8 mouse cellular contexts compared by ENCODE assay signal in the genomic region with DNA sequence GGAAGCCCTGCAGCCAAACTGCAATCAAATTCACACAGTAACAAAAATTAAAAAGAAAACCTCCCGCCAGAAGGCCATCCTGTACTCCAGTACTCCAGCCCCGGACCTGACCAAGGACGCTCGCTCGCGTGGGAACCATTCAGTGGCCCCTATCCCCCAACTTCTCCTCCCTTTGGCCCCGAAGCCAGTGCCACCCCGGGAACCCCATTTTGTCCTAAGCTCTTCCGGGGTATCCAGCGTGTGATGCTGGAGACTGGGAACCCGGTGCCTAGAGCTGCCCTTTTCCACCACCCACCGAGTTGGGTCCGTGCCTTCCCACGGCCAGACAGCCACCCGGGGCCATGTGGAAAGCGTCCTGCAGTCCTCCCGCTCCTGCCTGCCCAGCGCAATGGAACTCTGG. TPM values are rescaled to one million over a fixed set of nuclear protein-coding genes. Genes with fewer than 3 reads are reported as not detected.
DNase-seq lines count a peak whose midpoint lies in the region; ATAC-seq and TF ChIP-seq lines count a peak whose summit lies in the region.
"Not testable (repeated sequence)": the region's sequence is repeated elsewhere in the genome, so short reads cannot be mapped to it uniquely, and the experiment has no call there.

No protein-coding gene starts in this region.

- H3K79me3 ChIP-seq in C2C12 (ENCODE audit: low read depth): not testable (repeated sequence)

- peak overlapping the region; percentile 60 for H3K9ac ChIP-seq in forebrain, embryonic 13.5 days
- 0 out of 2 replicates have a peak overlapping the region, but pooled peaks have one; percentile 28 for H3K9ac ChIP-seq in limb, embryonic 15.5 days
- peak overlapping the region; percentile 38; the same call in 1 of the 2 replicates for H3K9ac ChIP-seq in midbrain, embryonic 11.5 days (ENCODE audit: low read length)

- H3K4me2 ChIP-seq in forebrain, embryonic 13.5 days: peak overlapping the region; percentile 55
- H3K4me2 ChIP-seq in limb, embryonic 15.5 days: peak overlapping the region; percentile 35
- peak overlapping the region; percentile 34; the same call in 1 of the 2 replicates for H3K4me2 ChIP-seq in midbrain, embryonic 11.5 days

- TF ChIP-seq CTCF in C2C12 (IDR thresholded peaks at IDR 0.05; ENCODE audit: control insufficient read depth, insufficient read depth, insufficient read length): not testable (repeated sequence)

- H3K9me3 ChIP-seq in forebrain, embryonic 13.5 days (replicated peaks); limb, embryonic 15.5 days; midbrain, embryonic 11.5 days (ENCODE audit: control insufficient read depth, low read length): not testable (repeated sequence)

- peak overlapping the region; percentile 41 for H3K4me3 ChIP-seq in C2C12 (ENCODE audit: insufficient read depth, poor library complexity, severe bottlenecking)
- peak overlapping the region; percentile 50 for H3K4me3 ChIP-seq in forebrain, embryonic 13.5 days
- peak overlapping the region; percentile 46 for H3K4me3 ChIP-seq in limb, embryonic 15.5 days
- peak overlapping the region; percentile 36 for H3K4me3 ChIP-seq in midbrain, embryonic 11.5 days (ENCODE audit: low read depth, low read length)

- not testable (repeated sequence) for H3K4me1 ChIP-seq in forebrain, embryonic 13.5 days; limb, embryonic 15.5 days; midbrain, embryonic 11.5 days (ENCODE audit: control insufficient read depth, insufficient read depth, low read length)

- H3ac ChIP-seq in C2C12 (ENCODE audit: control insufficient read depth, insufficient read length, low read depth): not testable (repeated sequence)

- H3K79me2 ChIP-seq in C2C12 (ENCODE audit: control insufficient read depth, insufficient read depth): not testable (repeated sequence)

- peak; percentile 25 for DNase-seq in cerebellum, adult 11 months
- peak; percentile 36 for DNase-seq in heart, postnatal 4 days
- DNase-seq in kidney, postnatal 36 days: peak; percentile 8 to 49
- DNase-seq in midbrain, embryonic 11.5 days (ENCODE audit: low spot score, missing footprints): peak; percentile 85
- DNase-seq in right cerebral cortex, postnatal 4 days: peak; percentile 31

- ATAC-seq in forebrain, embryonic 13.5 days; limb, embryonic 15.5 days (ENCODE audit: insufficient number of reproducible peaks, low FRiP score, low TSS enrichment, low read depth); midbrain, embryonic 11.5 days (ENCODE audit: low FRiP score): not testable (repeated sequence)

- not testable (repeated sequence) for H3K27me3 ChIP-seq in C2C12 (ENCODE audit: control insufficient read depth, insufficient read depth, insufficient read length); forebrain, embryonic 13.5 days; limb, embryonic 15.5 days; midbrain, embryonic 11.5 days (ENCODE audit: control insufficient read depth, insufficient read depth, low read length)

- H3K27ac ChIP-seq in forebrain, embryonic 13.5 days; limb, embryonic 15.5 days; midbrain, embryonic 11.5 days (ENCODE audit: low read depth, low read length): not testable (repeated sequence)

- not testable (repeated sequence) for H3K36me3 ChIP-seq in C2C12 (ENCODE audit: control insufficient read depth, insufficient read depth); forebrain, embryonic 13.5 days (ENCODE audit: poor library complexity, severe bottlenecking); limb, embryonic 15.5 days; midbrain, embryonic 11.5 days (ENCODE audit: control insufficient read depth, insufficient read depth, low read length)

- 2% methylated on average over 18 of the region's 18 CpGs for WGBS in forebrain, embryonic 13.5 days
- under 1% methylated on average over 16 of the region's 18 CpGs for WGBS in limb, embryonic 15.5 days
- under 1% methylated on average over 18 of the region's 18 CpGs for WGBS in midbrain, embryonic 11.5 days

RNA-seq across cellular contexts. Expression of gene Gm14326, which starts 0.4 kb away (rescaled TPM):
- 7.8 TPM for polyA plus RNA-seq in C2C12 (2012; fragmentation: generic; extraction: Trizol)
- polyA plus RNA-seq in forebrain, embryonic 13.5 days (2015; fragmentation: Nextera tagmentation; extraction: Ambion mirVana): 14.5 and 15.9 TPM in 2 replicates
- total RNA-seq in heart, postnatal 4 days (2021): 10 to 100 TPM; 30.0 to 33.5 TPM
- 18.0 and 18.3 TPM in 2 replicates for polyA plus RNA-seq in limb, embryonic 15.5 days (2015; fragmentation: Nextera tagmentation; extraction: Ambion mirVana)
- 16.7 and 18.3 TPM in 2 replicates for polyA plus RNA-seq in midbrain, embryonic 11.5 days (2014; fragmentation: Nextera tagmentation; extraction: Ambion mirVana)

RNA-seq across cellular contexts. Expression of gene Zfp972, which starts 31.3 kb away (rescaled TPM):
- 0.84 TPM for polyA plus RNA-seq in C2C12 (2012; fragmentation: generic; extraction: Trizol)
- 0.32 and 0.47 TPM in 2 replicates for polyA plus RNA-seq in forebrain, embryonic 13.5 days (2015; fragmentation: Nextera tagmentation; extraction: Ambion mirVana)
- under 1 TPM in 1 of 2 experiments, not detected in 1; 0.70 TPM for total RNA-seq in heart, postnatal 4 days (2021)
- polyA plus RNA-seq in limb, embryonic 15.5 days (2015; fragmentation: Nextera tagmentation; extraction: Ambion mirVana): 0.35 and 0.68 TPM in 2 replicates
- polyA plus RNA-seq in midbrain, embryonic 11.5 days (2014; fragmentation: Nextera tagmentation; extraction: Ambion mirVana): 0.36 and 1.1 TPM in 2 replicates

RNA-seq across cellular contexts. Expression of gene Gm14327, which starts 59.8 kb away (rescaled TPM):
- polyA plus RNA-seq in C2C12 (2012; fragmentation: generic; extraction: Trizol): 0.78 TPM
- polyA plus RNA-seq in forebrain, embryonic 13.5 days (2015; fragmentation: Nextera tagmentation; extraction: Ambion mirVana): 2.5 and 3.2 TPM in 2 replicates
- total RNA-seq in heart, postnatal 4 days (2021): 1 to 10 TPM; 5.6 to 6.7 TPM
- polyA plus RNA-seq in limb, embryonic 15.5 days (2015; fragmentation: Nextera tagmentation; extraction: Ambion mirVana): 3.0 and 3.4 TPM in 2 replicates
- polyA plus RNA-seq in midbrain, embryonic 11.5 days (2014; fragmentation: Nextera tagmentation; extraction: Ambion mirVana): 1.3 and 2.6 TPM in 2 replicates

Comparison
In these comparisons a context has a peak if more than half of its experiments do, and no peak if none do; other contexts are left out.
1. DNase-seq: peak in every context shown above with its lines; median percentile 85 in midbrain, embryonic 11.5 days; 36 in heart, postnatal 4 days; 31 in right cerebral cortex, postnatal 4 days; 28 in kidney, postnatal 36 days; 25 in cerebellum, adult 11 months.